Mouse (Mus musculus) cortical plate, adult 2 months (tissue): ENCODE measurements at regions not wholly inside any gene's neighbourhood (a gene's known extent, or its start where the extent isn't known, plus 50 kb on each side); places are given as distances from the start of the nearest gene placed in this dataset.
A peak's percentile ranks its signal among the peaks of the same experiment; 100 is the strongest.

Experiments used
- CTCF ChIP-seq: fragments of 200-500 bp; IDR thresholded peaks from 2 replicates; pipeline ENCODE4 v1.5.1; 2011; ENCODE audit warnings: mild to moderate bottlenecking, control low read depth, low read length; ENCODE audit not compliant: insufficient read depth; ENCODE audit errors: extremely low read depth
- POLR2A ChIP-seq: fragments of 200-500 bp; IDR thresholded peaks from 2 replicates; pipeline ENCODE4 v1.6.1; 2011; ENCODE audit warnings: mild to moderate bottlenecking, low read length, control low read depth; ENCODE audit not compliant: insufficient read depth; ENCODE audit errors: extremely low read depth

- TF ChIP-seq CTCF, result peak; percentile 91
- TF ChIP-seq POLR2A, result no peak
These were observed 473.3 kb downstream of the Insc start for GRCm38 (mm10) chr7:115216838-115217237.
